Mouse (Mus musculus) erythroblast, embryonic 14.5 days (primary cell): Measurements from ENCODE around the gene Folr2.

Experiments
- GATA1 ChIP-seq: IDR thresholded peaks from 2 replicates; pipeline ENCODE4 v1.6.1; 2012; ENCODE audit warnings: low read length, inconsistent platforms, mixed read lengths
- TAL1 ChIP-seq: IDR thresholded peaks from 3 replicates; pipeline ENCODE4 v1.6.1; 2012; ENCODE audit warnings: low read length, inconsistent platforms, mixed read lengths

DNA sequence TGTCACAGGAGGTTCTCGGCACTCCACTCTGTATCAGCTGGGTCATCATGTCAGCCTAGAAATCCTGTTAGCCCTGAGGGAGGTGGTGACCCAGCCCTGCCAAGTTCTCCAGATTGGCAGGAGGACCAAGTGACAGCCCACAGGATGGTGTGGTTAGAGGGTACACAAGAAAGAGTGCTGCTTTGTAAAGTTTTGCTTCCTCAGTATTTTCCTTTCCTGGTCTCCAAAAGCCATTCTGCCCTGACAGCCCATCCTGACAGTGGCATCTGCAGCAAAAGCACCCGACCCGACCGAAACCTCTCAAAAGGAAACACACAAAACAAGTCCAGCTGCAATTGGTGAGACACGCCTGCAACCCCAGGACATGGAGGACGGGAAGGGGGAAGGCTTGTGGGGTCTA is 12.8 kb downstream of the Folr2 start:
- TF ChIP-seq GATA1 (no peak), TAL1 (no peak)
